Mouse (Mus musculus) CD4-positive, CD25-positive, alpha-beta regulatory T cell, adult 4 months (primary cell): Measurements from ENCODE around the gene Kif1a. TPM values are rescaled to one million over a fixed set of nuclear protein-coding genes. Genes with fewer than 3 reads are reported as not detected.

Experiments
- polyA plus RNA-seq, 2 experiments: library from polyadenylated mRNA; unstranded; fragments of 100-300 nt; shearing (Covaris generic); gene quantifications; one replicate each; pipeline ENCODE4 v1.2.1; 2017

Kif1a gene
- polyA plus RNA-seq, 2 experiments from 2014 or later: not detected

Other genes with a start within 250 kb of the Kif1a start
- gene Ankmy1, start 199.0 kb downstream of the Kif1a start, polyA plus RNA-seq: 1 to 10 TPM in 1 of 2 experiments, under 1 TPM in 1; 0.65 to 1.1 TPM
- 1 to 10 TPM; 4.2 to 4.4 TPM for gene Dusp28, start 195.0 kb downstream of the Kif1a start, polyA plus RNA-seq
- gene Rnpepl1, start 191.2 kb downstream of the Kif1a start, polyA plus RNA-seq: 10 to 100 TPM; 23.2 to 32.8 TPM
- 10 to 100 TPM in 1 of 2 experiments, 1 to 10 TPM in 1; 7.8 to 12.5 TPM for gene Capn10, start 167.6 kb downstream of the Kif1a start, polyA plus RNA-seq
- 1 to 10 TPM; 2.4 to 3.7 TPM for gene Gpr35, start 151.1 kb downstream of the Kif1a start, polyA plus RNA-seq
- not detected for gene Aqp12, start 95.6 kb downstream of the Kif1a start, polyA plus RNA-seq
- not detected for gene Agxt, start 33.3 kb upstream of the Kif1a start, polyA plus RNA-seq
- not detected for gene 2310007B03Rik, start 59.0 kb upstream of the Kif1a start, polyA plus RNA-seq
- gene Crocc2, start 66.8 kb upstream of the Kif1a start, polyA plus RNA-seq: not detected
- under 1 TPM in 1 of 2 experiments, not detected in 1; 0.13 TPM for gene Sned1, start 133.9 kb upstream of the Kif1a start, polyA plus RNA-seq
- 10 to 100 TPM; 22.8 to 25.7 TPM for gene Mterf4, start 204.0 kb upstream of the Kif1a start, polyA plus RNA-seq
- gene Ppp1r7, start 240.9 kb upstream of the Kif1a start, polyA plus RNA-seq: 10 to 100 TPM; 63.9 to 66.4 TPM
- 1 to 10 TPM in 1 of 2 experiments, under 1 TPM in 1; 0.82 to 1.4 TPM for gene Pask, start 241.5 kb upstream of the Kif1a start, polyA plus RNA-seq